Mouse (Mus musculus): ENCODE data around the gene Kcnd3. TPM values are rescaled to one million over a fixed set of nuclear protein-coding genes. Genes with fewer than 3 reads are reported as not detected.

Kcnd3 gene
- polyA plus RNA-seq, 1 experiment: 5.0 TPM

GRCm38 (mm10) chr3:105578320-105578719 lies 126.2 kb downstream of the Kcnd3 start:
- Histone ChIP-seq H3K4me3 (ENCODE audit: insufficient read depth, low read depth, low read length) (no peak overlapping the region), H3K4me1 (ENCODE audit: control insufficient read depth, insufficient read depth, low read length) (no peaks in the 10 kb centered on the region)

GRCm38 (mm10) chr3:105581119-105581518 lies 129.0 kb downstream of the Kcnd3 start:
- DNase-seq: no peak
- Histone ChIP-seq H3K36me3 (ENCODE audit: control insufficient read depth, insufficient read depth, low read length) (no peaks in the 10 kb centered on the region), H3K27me3 (replicated peaks; ENCODE audit: control insufficient read depth, insufficient read depth, low read length) (no peaks in the 10 kb centered on the region), H3K27ac (ENCODE audit: insufficient read depth, low read depth, low read length) (no peak overlapping the region), H3K4me3 (ENCODE audit: insufficient read depth, low read depth, low read length) (no peak overlapping the region), H3K4me1 (ENCODE audit: control insufficient read depth, insufficient read depth, low read length) (no peaks in the 10 kb centered on the region)
- 71% methylated on average over 6 of the region's 6 CpGs for WGBS
- TF ChIP-seq POLR2A (IDR thresholded peaks at IDR 0.05; ENCODE audit: low read depth, low read length) (no peak), CTCF (conservative IDR thresholded peaks at IDR 0.05; ENCODE audit: insufficient read depth, insufficient read length, low read depth, low read length) (no peak)

More at GRCm38 (mm10) chr3:105578320-105578719, 126.2 kb downstream of the Kcnd3 start:
- Histone ChIP-seq H3K27me3 (replicated peaks; ENCODE audit: control insufficient read depth, insufficient read depth, low read length) (no peaks in the 10 kb centered on the region), H3K27ac (ENCODE audit: insufficient read depth, low read depth, low read length) (no peak overlapping the region), H3K36me3 (ENCODE audit: control insufficient read depth, insufficient read depth, low read length) (no peaks in the 10 kb centered on the region)
- WGBS: 82% methylated on average over 3 of the region's 3 CpGs
- DNase-seq: no peak
- TF ChIP-seq POLR2A (IDR thresholded peaks at IDR 0.05; ENCODE audit: low read depth, low read length) (no peak), CTCF (conservative IDR thresholded peaks at IDR 0.05; ENCODE audit: insufficient read depth, insufficient read length, low read depth, low read length) (no peak)

GRCm38 (mm10) chr3:105585734-105586159 lies 133.6 kb downstream of the Kcnd3 start:
- Histone ChIP-seq H3K27ac (ENCODE audit: insufficient read depth, low read depth, low read length) (no peak overlapping the region), H3K4me1 (ENCODE audit: control insufficient read depth, insufficient read depth, low read length) (no peaks in the 10 kb centered on the region), H3K36me3 (ENCODE audit: control insufficient read depth, insufficient read depth, low read length) (no peaks in the 10 kb centered on the region), H3K4me3 (ENCODE audit: insufficient read depth, low read depth, low read length) (no peak overlapping the region), H3K27me3 (replicated peaks; ENCODE audit: control insufficient read depth, insufficient read depth, low read length) (no peaks in the 10 kb centered on the region)
- WGBS: 25% methylated on average over 4 of the region's 4 CpGs
- TF ChIP-seq POLR2A (IDR thresholded peaks at IDR 0.05; ENCODE audit: low read depth, low read length) (no peak), CTCF (conservative IDR thresholded peaks at IDR 0.05; ENCODE audit: insufficient read depth, insufficient read length, low read depth, low read length) (no peak)
- no peak for DNase-seq

- no peak for DNase-seq
- H3K27ac ChIP-seq (ENCODE audit: insufficient read depth, low read depth, low read length): no peak overlapping the region
- TF ChIP-seq POLR2A (IDR thresholded peaks at IDR 0.05; ENCODE audit: low read depth, low read length) (no peak), CTCF (conservative IDR thresholded peaks at IDR 0.05; ENCODE audit: insufficient read depth, insufficient read length, low read depth, low read length) (no peak)
- 83% methylated on average over 15 of the region's 15 CpGs for WGBS
- H3K36me3 ChIP-seq (ENCODE audit: control insufficient read depth, insufficient read depth, low read length): no peaks in the 10 kb centered on the region
- H3K4me3 ChIP-seq (ENCODE audit: insufficient read depth, low read depth, low read length): no peak overlapping the region
- H3K27me3 ChIP-seq (replicated peaks; ENCODE audit: control insufficient read depth, insufficient read depth, low read length): no peaks in the 10 kb centered on the region
- H3K4me1 ChIP-seq (ENCODE audit: control insufficient read depth, insufficient read depth, low read length): no peaks in the 10 kb centered on the region
Observed at GRCm38 (mm10) chr3:105590056-105590672, 138.0 kb downstream of the Kcnd3 start.

GRCm38 (mm10) chr3:105591766-105592165 lies 139.6 kb downstream of the Kcnd3 start:
- Histone ChIP-seq H3K4me3 (ENCODE audit: insufficient read depth, low read depth, low read length) (no peak overlapping the region), H3K27me3 (replicated peaks; ENCODE audit: control insufficient read depth, insufficient read depth, low read length) (no peaks in the 10 kb centered on the region), H3K4me1 (ENCODE audit: control insufficient read depth, insufficient read depth, low read length) (no peaks in the 10 kb centered on the region), H3K27ac (ENCODE audit: insufficient read depth, low read depth, low read length) (no peak overlapping the region), H3K36me3 (ENCODE audit: control insufficient read depth, insufficient read depth, low read length) (no peaks in the 10 kb centered on the region)
- no peak for DNase-seq
- no peak for TF ChIP-seq POLR2A (IDR thresholded peaks at IDR 0.05; ENCODE audit: low read depth, low read length)
- no peak for TF ChIP-seq CTCF (conservative IDR thresholded peaks at IDR 0.05; ENCODE audit: insufficient read depth, insufficient read length, low read depth, low read length)
- 96% methylated on average over 1 of the region's 1 CpGs for WGBS

- TF ChIP-seq POLR2A (IDR thresholded peaks at IDR 0.05; ENCODE audit: low read depth, low read length) (no peak), CTCF (conservative IDR thresholded peaks at IDR 0.05; ENCODE audit: insufficient read depth, insufficient read length, low read depth, low read length) (no peak)
- WGBS: 69% methylated on average over 2 of the region's 2 CpGs
- no peaks in the 10 kb centered on the region for H3K4me1 ChIP-seq (ENCODE audit: control insufficient read depth, insufficient read depth, low read length)
- no peak overlapping the region for H3K4me3 ChIP-seq (ENCODE audit: insufficient read depth, low read depth, low read length)
- DNase-seq: no peak
- no peaks in the 10 kb centered on the region for H3K36me3 ChIP-seq (ENCODE audit: control insufficient read depth, insufficient read depth, low read length)
- no peak overlapping the region for H3K27ac ChIP-seq (ENCODE audit: insufficient read depth, low read depth, low read length)
- no peaks in the 10 kb centered on the region for H3K27me3 ChIP-seq (replicated peaks; ENCODE audit: control insufficient read depth, insufficient read depth, low read length)
Observed at GRCm38 (mm10) chr3:105592246-105592645, 140.1 kb downstream of the Kcnd3 start.

- Histone ChIP-seq H3K27me3 (replicated peaks; ENCODE audit: control insufficient read depth, insufficient read depth, low read length) (no peaks in the 10 kb centered on the region), H3K4me1 (ENCODE audit: control insufficient read depth, insufficient read depth, low read length) (no peaks in the 10 kb centered on the region), H3K27ac (ENCODE audit: insufficient read depth, low read depth, low read length) (no peak overlapping the region), H3K4me3 (ENCODE audit: insufficient read depth, low read depth, low read length) (no peak overlapping the region), H3K36me3 (ENCODE audit: control insufficient read depth, insufficient read depth, low read length) (no peaks in the 10 kb centered on the region)
- 84% methylated on average over 4 of the region's 4 CpGs for WGBS
- TF ChIP-seq POLR2A (IDR thresholded peaks at IDR 0.05; ENCODE audit: low read depth, low read length) (no peak), CTCF (conservative IDR thresholded peaks at IDR 0.05; ENCODE audit: insufficient read depth, insufficient read length, low read depth, low read length) (no peak)
- no peak for DNase-seq
Observed at GRCm38 (mm10) chr3:105600483-105600882, 148.4 kb downstream of the Kcnd3 start.
